Mouse (Mus musculus) spleen, adult 2 months (tissue): ENCODE data around the gene Nup107.

Experiments
- CTCF ChIP-seq: fragments of 200-500 bp; IDR thresholded peaks from 2 replicates; pipeline ENCODE4 v1.5.1; 2011; ENCODE audit warnings: mild to moderate bottlenecking, inconsistent platforms; ENCODE audit not compliant: insufficient read depth, insufficient read length, insufficient replicate concordance; ENCODE audit errors: extremely low read depth
- POLR2A ChIP-seq: fragments of 200-500 bp; IDR thresholded peaks from 2 replicates; pipeline ENCODE4 v1.6.1; 2011; ENCODE audit warnings: low read depth, low read length, inconsistent platforms

DNA sequence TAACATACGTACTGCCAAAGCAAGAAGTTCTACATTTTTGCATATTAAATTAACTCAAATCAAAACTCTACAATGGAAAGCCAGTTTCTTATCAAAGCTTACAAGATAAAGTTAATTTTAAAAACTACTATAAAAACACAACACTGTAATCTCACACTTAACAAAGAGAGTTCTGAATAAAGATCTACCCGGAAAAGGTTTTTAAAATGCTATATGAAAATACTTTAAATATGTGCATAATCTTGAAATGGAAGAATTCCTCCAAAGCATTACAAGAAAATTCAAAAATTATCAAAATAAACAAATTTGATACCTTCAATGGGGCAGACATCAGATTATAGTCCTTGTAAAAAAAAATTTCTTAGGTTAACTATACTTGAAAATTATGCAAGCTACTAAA lies 84.1 kb downstream of the Nup107 start:
- TF ChIP-seq CTCF (no peak), POLR2A (no peak)
